Mouse (Mus musculus) brain, adult 10 weeks (tissue): Measurements from ENCODE around the gene Man2a2. TPM values are rescaled to one million over a fixed set of nuclear protein-coding genes. Genes with fewer than 3 reads are reported as not detected.

Source experiments
- polyA plus RNA-seq: library from polyadenylated mRNA; stranded (reverse); fragments of 350-450 nt; fragmentation: Illumina TruSeq; extraction: RNeasy Lipid Tissue Mini Kit (QIAGEN cat#74804); gene quantifications from one replicate; pipeline ENCODE4 v1.2.3, GENCODE M21; 2015; ENCODE audit warnings: low read depth, low replicate concordance

Man2a2 gene
- 108 TPM for polyA plus RNA-seq

DNA sequence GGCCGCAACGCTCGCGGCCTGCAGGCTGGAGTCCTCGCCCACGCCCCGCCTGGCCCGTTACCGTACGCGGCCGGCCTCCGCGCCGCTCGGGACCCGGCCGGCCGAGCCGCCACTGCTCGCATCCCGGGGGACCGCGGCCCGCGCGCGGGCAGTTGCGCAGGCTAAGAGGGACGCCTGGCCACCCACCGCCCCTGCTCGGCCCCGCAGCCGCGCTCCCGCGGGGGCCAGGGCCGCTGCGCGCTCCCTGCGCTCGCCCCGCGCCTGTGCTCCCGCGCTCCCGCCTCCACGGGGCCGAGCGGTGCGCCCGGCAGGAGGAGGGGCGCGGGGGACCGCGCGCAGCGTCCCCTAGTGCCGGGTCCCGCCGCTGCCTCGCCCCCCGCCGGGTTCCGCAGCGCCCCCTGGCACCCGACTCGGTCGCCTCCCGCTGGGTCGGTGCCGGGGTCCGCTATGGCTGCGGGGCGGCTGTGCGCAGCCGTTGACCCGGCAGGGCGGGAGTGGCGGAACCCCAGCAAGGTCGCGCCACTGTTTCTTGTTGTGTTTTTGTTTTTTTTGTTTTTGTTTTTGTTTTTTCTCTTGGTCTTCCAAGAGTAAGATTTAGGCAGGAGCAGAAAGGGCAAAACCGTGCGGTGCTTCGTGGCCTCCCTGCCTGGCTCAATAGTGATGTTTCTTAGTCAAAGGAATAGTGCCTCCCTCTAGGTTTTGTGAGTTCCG, at the start of gene Man2a2:
Man2a2 (minus strand) TSS at position 335 of the 711 bp plus-strand sequence.

DNA sequence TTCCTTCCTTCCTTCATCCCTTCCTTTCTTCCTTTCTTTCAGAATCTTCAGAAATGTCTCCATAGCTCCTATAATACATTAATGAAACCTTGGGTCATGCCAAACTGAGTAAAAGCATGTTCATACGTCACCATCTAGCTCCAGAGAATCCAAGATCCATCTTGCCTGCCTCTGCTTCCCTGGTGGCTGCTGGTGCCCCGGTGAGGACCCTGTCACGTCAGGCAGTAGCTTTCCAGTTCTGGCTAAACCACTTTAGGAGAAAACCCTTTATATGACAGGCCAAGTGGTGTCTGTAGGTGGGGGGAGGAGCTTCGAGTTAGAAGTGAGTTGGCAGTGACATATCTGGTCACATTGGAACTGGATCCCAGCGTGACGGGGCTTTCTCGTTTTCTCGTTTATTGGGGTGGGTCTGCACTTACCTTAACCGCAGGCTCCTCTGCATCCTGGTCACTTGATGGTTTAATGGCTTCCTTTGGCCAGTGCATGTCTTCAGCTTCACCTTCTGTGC, 34.1 kb upstream of the Man2a2 start, which contains the start of gene Furin:
Furin (minus strand) TSS at position 249 of the 508 bp plus-strand sequence.

GRCm38 (mm10) chr7:80387633-80388543, 16.7 kb upstream of the Man2a2 start, which contains the start of gene Fes:
TSS of gene Fes (minus strand) at chr7:80387946.

DNA sequence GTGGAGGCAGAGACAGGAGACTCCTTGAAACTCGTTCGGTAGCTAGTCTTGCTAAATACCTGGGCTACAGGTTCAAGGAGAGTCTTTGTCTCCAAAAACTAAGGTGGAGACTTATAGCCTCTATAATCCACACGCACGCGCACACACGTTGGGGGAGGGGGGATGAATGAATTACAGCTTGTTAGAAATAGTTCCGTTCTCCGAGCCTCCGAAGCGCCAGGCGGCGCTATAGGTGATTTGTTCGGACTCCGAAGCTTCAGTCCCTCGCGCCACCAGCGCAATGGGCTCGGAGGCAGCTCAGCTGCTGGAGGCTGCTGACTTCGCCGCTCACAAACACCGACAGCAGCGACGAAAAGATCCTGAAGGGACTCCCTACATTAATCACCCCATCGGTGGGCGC, 28.3 kb downstream of the Man2a2 start, which contains the start of gene Hddc3:
Hddc3 (plus strand) TSS at position 247 of the 400 bp plus-strand sequence.

GRCm38 (mm10) chr7:80340793-80341192, 30.4 kb downstream of the Man2a2 start, which contains the start of gene Unc45a:
TSS of gene Unc45a (minus strand) at chr7:80341005.

DNA sequence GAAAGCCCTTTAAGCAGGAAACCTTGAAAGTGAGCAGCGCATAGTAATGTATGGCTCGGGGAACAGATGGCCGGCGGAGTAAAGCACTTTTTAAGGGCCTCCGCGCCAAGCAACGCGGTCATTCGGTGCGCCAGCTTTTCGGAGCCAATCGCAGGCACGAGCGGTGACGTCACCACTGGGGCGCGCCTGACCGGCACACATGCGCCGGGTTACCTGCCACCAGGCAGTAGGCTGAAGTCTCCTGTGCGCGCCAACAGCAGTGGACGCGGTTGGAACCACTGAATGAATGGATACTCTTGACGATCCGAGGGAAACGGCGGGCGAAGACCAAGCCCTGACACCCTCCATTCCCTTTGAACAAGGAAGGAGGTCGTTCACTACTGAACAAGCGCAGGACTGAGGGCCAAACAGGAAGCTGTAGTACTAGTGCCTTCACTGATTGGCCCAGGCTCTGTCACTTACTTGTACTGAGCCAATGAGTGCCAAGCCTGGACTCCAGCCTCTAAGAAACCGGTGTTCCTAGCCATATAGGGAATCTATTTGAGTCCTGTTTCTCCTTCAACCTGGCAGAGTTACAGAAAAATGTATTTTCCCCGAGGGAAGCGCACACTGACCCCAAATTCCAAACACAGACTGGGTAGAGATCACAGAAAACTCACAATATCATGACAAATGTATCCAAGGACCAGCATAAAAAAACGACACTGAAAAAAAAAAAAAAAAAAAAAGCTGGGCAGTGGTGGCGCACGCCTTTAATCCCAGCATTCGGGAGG, 46.9 kb downstream of the Man2a2 start, which contains the start of gene Rccd1:
Rccd1 (minus strand) TSS at position 412 of the 773 bp plus-strand sequence.

Other genes with a start within 250 kb of the Man2a2 start
- gene Sema4b, start 184.5 kb downstream of the Man2a2 start, polyA plus RNA-seq, result 6.8 TPM
- 41.7 TPM for gene Cib1, start 138.6 kb downstream of the Man2a2 start, polyA plus RNA-seq
- gene Gdpgp1, start 138.5 kb downstream of the Man2a2 start, polyA plus RNA-seq, result 5.0 TPM
- 0.54 TPM for gene Ttll13, start 125.0 kb downstream of the Man2a2 start, polyA plus RNA-seq
- 62.8 TPM for gene Ngrn, start 110.2 kb downstream of the Man2a2 start, polyA plus RNA-seq
- gene Vps33b, start 101.7 kb downstream of the Man2a2 start, polyA plus RNA-seq, result 17.2 TPM
- gene Prc1, start 76.9 kb downstream of the Man2a2 start, polyA plus RNA-seq, result 1.1 TPM
- 15.3 TPM for gene Rccd1, start 46.9 kb downstream of the Man2a2 start, polyA plus RNA-seq
- 24.8 TPM for gene Unc45a, start 30.4 kb downstream of the Man2a2 start, polyA plus RNA-seq
- 52.0 TPM for gene Hddc3, start 28.3 kb downstream of the Man2a2 start, polyA plus RNA-seq
- 3.5 TPM for gene Fes, start 16.6 kb upstream of the Man2a2 start, polyA plus RNA-seq
- gene Furin, start 34.1 kb upstream of the Man2a2 start, polyA plus RNA-seq, result 18.4 TPM
- gene Blm, start 163.7 kb upstream of the Man2a2 start, polyA plus RNA-seq, result 4.0 TPM